Mouse (Mus musculus) small intestine, adult 2 months (tissue): ENCODE results near the gene Ube2j1.

Experiments used
- CTCF ChIP-seq: fragments of 200-500 bp; IDR thresholded peaks from 2 replicates; pipeline ENCODE4 v1.5.1; 2012; ENCODE audit warnings: low read depth, mild to moderate bottlenecking, control low read depth, inconsistent platforms, low read length, moderate library complexity, mixed read lengths; ENCODE audit not compliant: insufficient replicate concordance, insufficient read length; ENCODE audit errors: extremely low read depth
- POLR2A ChIP-seq: fragments of 200-500 bp; IDR thresholded peaks from 2 replicates; pipeline ENCODE4 v1.6.1; 2012; ENCODE audit warnings: low read depth, mild to moderate bottlenecking, control low read depth, inconsistent platforms, low read length, moderate library complexity

- TF ChIP-seq CTCF: no peak
- no peak for TF ChIP-seq POLR2A
Observed at GRCm38 (mm10) chr4:33062981-33063380, 31.8 kb downstream of the Ube2j1 start, which contains the start of gene Gabrr2.
